Mouse (Mus musculus) bone marrow macrophage, adult 2 months (primary cell): ENCODE results near the gene Mthfd1.

Source experiments
- CTCF ChIP-seq: IDR thresholded peaks from 2 replicates; pipeline ENCODE4 v1.5.1; 2012; ENCODE audit warnings: low read depth, mild to moderate bottlenecking, low read length, moderate library complexity
- POLR2A ChIP-seq: IDR thresholded peaks from 2 replicates; pipeline ENCODE4 v1.6.1; 2012; ENCODE audit warnings: mild to moderate bottlenecking, low read depth, low read length, borderline replicate concordance

- TF ChIP-seq CTCF (no peak), POLR2A (no peak)
Observed at GRCm38 (mm10) chr12:76241084-76241483, 14.0 kb upstream of the Mthfd1 start.
